In the genomic region with DNA sequence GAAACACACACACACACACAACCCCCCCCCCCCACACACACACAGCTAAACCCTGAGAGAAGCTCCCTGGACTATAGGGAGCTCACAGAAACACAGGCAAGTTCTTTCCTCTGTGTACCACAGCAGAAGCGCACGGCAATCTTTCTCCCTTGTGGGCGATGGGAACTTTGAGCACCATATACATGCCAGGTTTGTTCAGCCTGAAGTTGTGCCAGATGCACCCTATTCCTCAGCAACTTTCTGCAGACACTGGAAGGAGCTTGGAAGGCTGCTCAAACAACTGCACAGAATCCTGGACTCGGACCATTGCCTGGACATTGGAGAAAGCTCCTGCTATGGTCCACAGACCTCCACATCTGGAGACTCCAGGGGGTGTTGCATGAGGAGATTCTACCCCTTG, we compare ENCODE assay signal across 10 mouse cellular contexts.
DNase-seq lines count a peak whose midpoint lies in the region; ATAC-seq and TF ChIP-seq lines count a peak whose summit lies in the region.
"Had no signal": no experiment of that assay in that cellular context is flagged by ENCODE, and none has a peak within 500 bp of the region (broad histone marks: within the 10 kb centered on the region; RNA-seq: fewer than 3 reads in every experiment).

No protein-coding gene starts in this region.

- 59% methylated on average over 4 of the region's 4 CpGs for WGBS in heart, embryonic 13.5 days
- WGBS in forebrain, postnatal 0 days: 33% methylated on average over 4 of the region's 4 CpGs
- 68% methylated on average over 4 of the region's 4 CpGs for WGBS in liver, postnatal 0 days (ENCODE audit: insufficient replicate concordance)

- H3K4me2 ChIP-seq in heart, embryonic 13.5 days: no peak overlapping the region
- H3K4me2 ChIP-seq in forebrain, postnatal 0 days (ENCODE audit: low read depth): no peak overlapping the region
- no peak overlapping the region for H3K4me2 ChIP-seq in liver, postnatal 0 days (ENCODE audit: low read depth, low read length)

- no peak for TF ChIP-seq EP300 in liver, postnatal 0 days (IDR thresholded peaks at IDR 0.05; ENCODE audit: low read depth)

- no peaks in the 10 kb centered on the region for H3K9me3 ChIP-seq in heart, embryonic 13.5 days
- H3K9me3 ChIP-seq in forebrain, postnatal 0 days (ENCODE audit: low read length): no peaks in the 10 kb centered on the region
- no peaks in the 10 kb centered on the region for H3K9me3 ChIP-seq in liver, postnatal 0 days (ENCODE audit: low read length)

- peaks cover 34% of the 10 kb centered on the region for H3K4me1 ChIP-seq in heart, embryonic 13.5 days
- H3K4me1 ChIP-seq in bone marrow macrophage, adult 2 months (ENCODE audit: control insufficient read depth, insufficient read depth, low read length): peaks cover 49% of the 10 kb centered on the region
- H3K4me1 ChIP-seq in forebrain, postnatal 0 days (ENCODE audit: insufficient read depth): peaks cover 6% of the 10 kb centered on the region; the same call in 1 of the 2 replicates
- peaks cover 10% of the 10 kb centered on the region for H3K4me1 ChIP-seq in liver, postnatal 0 days (ENCODE audit: insufficient read depth)

- intact Hi-C loops in heart, postnatal 10 days (cut with DNase I): no loop called here
- intact Hi-C loops in gastrocnemius, postnatal 14 days (cut with DNase I; ENCODE audit: low total_unique reads): no loop called here

- no peak overlapping the region for H3K4me3 ChIP-seq in heart, embryonic 13.5 days
- H3K4me3 ChIP-seq in bone marrow macrophage, adult 2 months (ENCODE audit: insufficient read depth, low read length): no peak overlapping the region
- no peak overlapping the region for H3K4me3 ChIP-seq in forebrain, postnatal 0 days (ENCODE audit: low read depth, low read length)
- no peak overlapping the region for H3K4me3 ChIP-seq in liver, postnatal 0 days (ENCODE audit: low read depth, low read length)

- no peaks in the 10 kb centered on the region for H3K36me3 ChIP-seq in heart, embryonic 13.5 days
- H3K36me3 ChIP-seq in forebrain, postnatal 0 days (ENCODE audit: insufficient read depth): no peaks in the 10 kb centered on the region
- H3K36me3 ChIP-seq in liver, postnatal 0 days (replicated peaks; ENCODE audit: insufficient read depth, low read length): no peaks in the 10 kb centered on the region

- TF ChIP-seq POLR2A in bone marrow macrophage, adult 2 months (IDR thresholded peaks at IDR 0.05; ENCODE audit: borderline replicate concordance, low read depth, low read length): no peak

- no peak for DNase-seq in heart, postnatal 10 days
- no peak for DNase-seq in forebrain, postnatal 0 days
- no peak for DNase-seq in liver, postnatal 0 days
- no peak for DNase-seq in cerebellum, adult 9-11 months
- DNase-seq in gastrocnemius, postnatal 14 days: no peak
- DNase-seq in urinary bladder, adult 2 months (ENCODE audit: low spot score): no peak
- DNase-seq: thymus, adult 2 months had no signal

- no peaks in the 10 kb centered on the region for H3K27me3 ChIP-seq in heart, embryonic 13.5 days (replicated peaks)
- H3K27me3 ChIP-seq in forebrain, postnatal 0 days (ENCODE audit: insufficient read depth, low read length): no peaks in the 10 kb centered on the region
- H3K27me3 ChIP-seq in liver, postnatal 0 days (ENCODE audit: insufficient read depth, low read length): no peaks in the 10 kb centered on the region
- H3K27me3 ChIP-seq: CH12.LX had no signal

- H3K27ac ChIP-seq in heart, embryonic 13.5 days (replicated peaks): peak overlapping the region; percentile 77
- H3K27ac ChIP-seq in bone marrow macrophage, adult 2 months (ENCODE audit: insufficient read depth, low read depth, low read length): peak overlapping the region; percentile 87
- H3K27ac ChIP-seq in forebrain, postnatal 0 days (ENCODE audit: low read depth, low read length): peak overlapping the region; percentile 36; the same call in 1 of the 2 replicates
- peak overlapping the region; percentile 74 for H3K27ac ChIP-seq in liver, postnatal 0 days (ENCODE audit: low read depth)

- 0 out of 2 replicates have a peak, but pooled peaks have one; percentile 22 for ATAC-seq in heart, embryonic 13.5 days (ENCODE audit: extremely low read depth, insufficient number of reproducible peaks, low FRiP score, low TSS enrichment)
- peak; percentile 6; the same call in 1 of the 2 replicates for ATAC-seq in forebrain, postnatal 0 days
- no peak for ATAC-seq in liver, postnatal 0 days

- no peak for TF ChIP-seq CTCF in bone marrow macrophage, adult 2 months (IDR thresholded peaks at IDR 0.05; ENCODE audit: low read depth, low read length)
- TF ChIP-seq CTCF in forebrain, postnatal 0 days (IDR thresholded peaks at IDR 0.05; ENCODE audit: low read depth): no peak
- TF ChIP-seq CTCF in liver, postnatal 0 days (IDR thresholded peaks at IDR 0.05; ENCODE audit: low read depth): no peak

- peak overlapping the region; percentile 37; the same call in 1 of the 2 replicates for H3K9ac ChIP-seq in heart, embryonic 13.5 days
- no peak overlapping the region for H3K9ac ChIP-seq in forebrain, postnatal 0 days
- no peak overlapping the region for H3K9ac ChIP-seq in liver, postnatal 0 days (replicated peaks)

Comparison
In these comparisons a context has a peak if more than half of its experiments do, and no peak if none do; other contexts are left out.
1. H3K27ac ChIP-seq: peak in every context shown above with its lines; median percentile 87 in bone marrow macrophage, adult 2 months; 77 in heart, embryonic 13.5 days; 74 in liver, postnatal 0 days; 36 in forebrain, postnatal 0 days.